Mouse (Mus musculus) MEL (cell line): ENCODE data around the gene Gmfb. TPM values are rescaled to one million over a fixed set of nuclear protein-coding genes. Genes with fewer than 3 reads are reported as not detected.

Experiments
- DNase-seq: peaks from one replicate; pipeline ENCODE4 v3.0.0; 2011; ENCODE audit warnings: low read depth, low spot score
- H3K27ac ChIP-seq: 2 replicates; pipeline ENCODE4 v1.5.1; 2012; ENCODE audit warnings: low read depth, mild to moderate bottlenecking, control low read depth, low read length, moderate library complexity; ENCODE audit not compliant: control insufficient read depth
- H3K27me3 ChIP-seq, 2 experiments: fragments of 150-350 bp in 1 of 2; sonication (generic) in 1 of 2; 2 replicates each; pipeline ENCODE4 v1.6.1; 2012; ENCODE audit warnings: low read length in 2 of 2, mild to moderate bottlenecking in 2 of 2, improper control_type of control experiment in 1 of 2, moderate library complexity in 1 of 2; ENCODE audit not compliant: insufficient read depth in 2 of 2, control insufficient read depth in 1 of 2
- H3K36me3 ChIP-seq, 2 experiments: 2 replicates each; pipeline ENCODE4 v1.6.1; 2012 to 2014; ENCODE audit warnings: low read length in 2 of 2, improper control_type of control experiment in 1 of 2, inconsistent platforms in 1 of 2, mild to moderate bottlenecking in 1 of 2; ENCODE audit not compliant: insufficient read depth in 2 of 2, control insufficient read depth in 1 of 2
- H3K4me1 ChIP-seq, 2 experiments: fragments of 150-350 bp in 1 of 2; sonication (generic) in 1 of 2; 2 replicates each; pipeline ENCODE4 v1.6.1; 2012; ENCODE audit warnings: low read length in 2 of 2, improper control_type of control experiment in 1 of 2, mild to moderate bottlenecking in 1 of 2; ENCODE audit not compliant: insufficient read depth in 2 of 2, control insufficient read depth in 1 of 2
- H3K4me3 ChIP-seq, 2 experiments: fragments of 150-350 bp in 1 of 2; sonication (generic) in 1 of 2; 2 replicates each; pipeline ENCODE4 v1.5.1; 2012; ENCODE audit warnings: low read depth in 2 of 2, low read length in 2 of 2, mild to moderate bottlenecking in 2 of 2, moderate library complexity in 2 of 2, control low read depth in 1 of 2, improper control_type of control experiment in 1 of 2; ENCODE audit not compliant: control insufficient read depth in 1 of 2, insufficient read depth in 1 of 2
- H3K79me2 ChIP-seq: 2 replicates; pipeline ENCODE4 v1.6.1; 2012; ENCODE audit warnings: mild to moderate bottlenecking, low read length, moderate library complexity; ENCODE audit not compliant: control insufficient read depth, poor library complexity, insufficient read depth
- H3K9ac ChIP-seq: 2 replicates; pipeline ENCODE4 v1.6.1; 2012; ENCODE audit warnings: low read depth, mild to moderate bottlenecking, control low read depth, low read length, moderate library complexity; ENCODE audit not compliant: control insufficient read depth, poor library complexity, severe bottlenecking
- H3K9me3 ChIP-seq: fragments of 150-350 bp; sonication (generic); replicated peaks from 2 replicates; pipeline ENCODE4 v1.6.1; 2012; ENCODE audit warnings: mild to moderate bottlenecking, low read length, improper control_type of control experiment, moderate library complexity; ENCODE audit not compliant: insufficient read depth
- CHD2 ChIP-seq: IDR thresholded peaks from 2 replicates; pipeline ENCODE4 v1.6.1; 2011; ENCODE audit warnings: low read length, improper control_type of control experiment
- CTCF ChIP-seq, 3 experiments: IDR thresholded peaks in 2 of 3; conservative IDR thresholded peaks in 1 of 3; 2 replicates each; pipeline ENCODE4 v1.5.1; 2011 to 2012; ENCODE audit warnings: low read length in 3 of 3, low read depth in 2 of 3, mild to moderate bottlenecking in 2 of 3, improper control_type of control experiment in 1 of 3, inconsistent platforms in 1 of 3, mixed read lengths in 1 of 3, moderate library complexity in 1 of 3; ENCODE audit not compliant: control insufficient read depth in 1 of 3, insufficient read depth in 1 of 3, poor library complexity in 1 of 3, severe bottlenecking in 1 of 3
- EP300 ChIP-seq, 2 experiments: IDR thresholded peaks; 2 replicates each; pipeline ENCODE4 v1.6.1; 2011; ENCODE audit warnings: improper control_type of control experiment in 2 of 2, low read length in 2 of 2, low read depth in 1 of 2, mild to moderate bottlenecking in 1 of 2
- GATA1 ChIP-seq: IDR thresholded peaks from 2 replicates; pipeline ENCODE4 v1.6.1; 2011; ENCODE audit warnings: low read depth, low read length, improper control_type of control experiment
- KAT2A ChIP-seq: conservative IDR thresholded peaks from 2 replicates; pipeline ENCODE4 v1.6.1; 2012; ENCODE audit warnings: low read depth, low read length, improper control_type of control experiment, inconsistent platforms
- MAZ ChIP-seq: IDR thresholded peaks from 2 replicates; pipeline ENCODE4 v1.6.1; 2012; ENCODE audit warnings: low read depth, mild to moderate bottlenecking, inconsistent platforms, low read length, improper control_type of control experiment
- MYB ChIP-seq: IDR thresholded peaks from 2 replicates; pipeline ENCODE4 v1.6.1; 2011; ENCODE audit warnings: mild to moderate bottlenecking, low read depth, low read length, improper control_type of control experiment
- NRF1 ChIP-seq: IDR thresholded peaks from 2 replicates; pipeline ENCODE4 v1.6.1; 2014; ENCODE audit warnings: low read depth, mild to moderate bottlenecking, inconsistent platforms, low read length, improper control_type of control experiment, moderate library complexity; ENCODE audit not compliant: poor library complexity, insufficient read depth, severe bottlenecking
- POLR2AphosphoS2 ChIP-seq: IDR thresholded peaks from 2 replicates; pipeline ENCODE4 v1.6.1; 2011; ENCODE audit warnings: low read length, improper control_type of control experiment
- POLR2AphosphoS5 ChIP-seq: IDR thresholded peaks from 2 replicates; pipeline ENCODE4 v1.6.1; 2012; ENCODE audit warnings: low read depth, borderline replicate concordance, mild to moderate bottlenecking, inconsistent platforms, low read length, moderate library complexity, mixed read lengths
- RAD21 ChIP-seq: IDR thresholded peaks from 2 replicates; pipeline ENCODE4 v1.6.1; 2011; ENCODE audit warnings: mild to moderate bottlenecking, low read depth, low read length, improper control_type of control experiment
- RCOR1 ChIP-seq: IDR thresholded peaks from 2 replicates; pipeline ENCODE4 v1.6.1; 2012; ENCODE audit warnings: low read depth, mild to moderate bottlenecking, inconsistent platforms, low read length, improper control_type of control experiment
- SMC3 ChIP-seq: IDR thresholded peaks from 2 replicates; pipeline ENCODE4 v1.6.1; 2011; ENCODE audit warnings: low read depth, low read length, improper control_type of control experiment
- TAL1 ChIP-seq: IDR thresholded peaks from 2 replicates; pipeline ENCODE4 v1.6.1; 2012; ENCODE audit warnings: mild to moderate bottlenecking, inconsistent platforms, low read length, moderate library complexity, mixed read lengths
- TBP ChIP-seq: IDR thresholded peaks from 2 replicates; pipeline ENCODE4 v1.8.0; 2011; ENCODE audit warnings: low read depth, low read length, improper control_type of control experiment
- TCF12 ChIP-seq: IDR thresholded peaks from 2 replicates; pipeline ENCODE4 v1.6.1; 2014; ENCODE audit warnings: low read depth, mild to moderate bottlenecking, inconsistent platforms, low read length, improper control_type of control experiment, moderate library complexity
- USF1 ChIP-seq: IDR thresholded peaks from 2 replicates; pipeline ENCODE4 v1.6.1; 2014; ENCODE audit warnings: low read depth, mild to moderate bottlenecking, inconsistent platforms, low read length, improper control_type of control experiment, moderate library complexity
- ZNF384 ChIP-seq: IDR thresholded peaks from 2 replicates; pipeline ENCODE4 v1.6.1; 2012; ENCODE audit warnings: low read depth, mild to moderate bottlenecking, inconsistent platforms, low read length, improper control_type of control experiment
- polyA plus RNA-seq, 2 experiments: library from polyadenylated mRNA; stranded (reverse) in 1 of 2; unstranded in 1 of 2; fragments of >175 nt in 1 of 2; fragments of >200 nt in 1 of 2; gene quantifications; 2 replicates each; pipeline versions ENCODE4 v1.2.1 to v1.2.4; 2012; ENCODE audit warnings: low replicate concordance in 2 of 2, low read depth in 1 of 2; ENCODE audit not compliant: insufficient read length in 2 of 2, insufficient read depth in 1 of 2, missing spikeins in 1 of 2
- total RNA-seq: library from RNA; depleted of rRNA; stranded (reverse); fragments of 300-350 nt; gene quantifications from 2 replicates; pipeline ENCODE4 v1.2.3, GENCODE M21; 2012

Gmfb gene
- total and polyA plus RNA-seq, 3 experiments = 55.6 to 59.6 TPM; not detected in 1

- Histone ChIP-seq H3K9me3 (no peaks in the 10 kb centered on the region), H3K4me1 (peaks cover 2 to 16% of the 10 kb centered on the region in 2 experiments; a peak in 3 of 4 replicates), H3K27ac (no peak overlapping the region), H3K79me2 (peaks cover 20% of the 10 kb centered on the region), H3K4me3 (no peak overlapping the region), H3K27me3 (no peaks in the 10 kb centered on the region), H3K36me3 (peaks cover 0 to 2% of the 10 kb centered on the region in 2 experiments; a peak in 2 of 4 replicates), H3K9ac (no peak overlapping the region)
- DNase-seq = peak; percentile 78
- TF ChIP-seq RAD21 (peak; percentile 24), ZNF384 (no peak), TBP (no peak), SMC3 (peak; percentile 44), GATA1 (peak; percentile 66; the same call in 1 of the 2 replicates), CTCF (IDR thresholded peaks at IDR 0.05 in 2 of 3, conservative IDR thresholded peaks at IDR 0.05 in 1 of 3; ENCODE audit: control insufficient read depth in 1 of 3, insufficient read depth in 1 of 3, low read depth in 2 of 3, low read length in 3 of 3, poor library complexity in 1 of 3, severe bottlenecking in 1 of 3) (peak; percentile 52 to 66 (median 65)), NRF1 (no peak), POLR2AphosphoS2 (no peak), TCF12 (no peak)
Measured at GRCm38 (mm10) chr14:46790303-46790702, 31.7 kb downstream of the Gmfb start.

- Histone ChIP-seq H3K4me1 (peaks cover 2 to 16% of the 10 kb centered on the region in 2 experiments; a peak in 3 of 4 replicates), H3K4me3 (peak overlapping the region; percentile 82 to 98), H3K9ac (peak overlapping the region; percentile 44), H3K9me3 (no peaks in the 10 kb centered on the region), H3K36me3 (peaks cover 2 to 4% of the 10 kb centered on the region in 2 experiments; a peak in 3 of 4 replicates), H3K27ac (peak overlapping the region; percentile 3), H3K27me3 (no peaks in the 10 kb centered on the region), H3K79me2 (peaks cover 35% of the 10 kb centered on the region)
- no peak for TF ChIP-seq POLR2AphosphoS5
- TF ChIP-seq GATA1 = no peak
- TF ChIP-seq CHD2 = no peak
- 0 out of 4 replicates have a peak, but pooled peaks of 1 of the 2 experiments have one; percentile 2 for TF ChIP-seq EP300 (IDR thresholded peaks at IDR 0.05; ENCODE audit: low read depth in 1 of 2, low read length in 2 of 2)
- TF ChIP-seq TAL1 = no peak
- TF ChIP-seq RCOR1 = peak; percentile 7; the same call in 1 of the 2 replicates
- TF ChIP-seq MAZ = 0 out of 2 replicates have a peak, but pooled peaks have one; percentile 11
- no peak for TF ChIP-seq ZNF384
- TF ChIP-seq CTCF (IDR thresholded peaks at IDR 0.05 in 2 of 3, conservative IDR thresholded peaks at IDR 0.05 in 1 of 3; ENCODE audit: control insufficient read depth in 1 of 3, insufficient read depth in 1 of 3, low read depth in 2 of 3, low read length in 3 of 3, poor library complexity in 1 of 3, severe bottlenecking in 1 of 3) = no peak
- TF ChIP-seq MYB = no peak
- TF ChIP-seq KAT2A = no peak
- TF ChIP-seq USF1 = no peak
- DNase-seq = no peak
Measured at GRCm38 (mm10) chr14:46788505-46788901, 33.5 kb downstream of the Gmfb start.
